Mouse (Mus musculus) heart, embryonic 14.5 days (tissue): ENCODE measurements around the gene Hdac2. TPM values are rescaled to one million over a fixed set of nuclear protein-coding genes. Genes with fewer than 3 reads are reported as not detected.

Source experiments
- ATAC-seq: fragments of 200-750 bp; cut with Nextera tagmentation; 2 replicates; pipeline ENCODE4 v1.8.0; 2017; ENCODE audit warnings: low read depth, moderate TSS enrichment; ENCODE audit not compliant: insufficient number of reproducible peaks, insufficient read depth, low FRiP score
- H3K27ac ChIP-seq, 2 experiments: fragments of 200-500 bp in 1 of 2; fragments of 300-500 bp in 1 of 2; sonication (generic) in 1 of 2; replicated peaks in 1 of 2; 2 replicates each; pipeline ENCODE4 v1.5.1; 2012 to 2014; ENCODE audit warnings: low read depth in 2 of 2, low read length in 2 of 2, control low read depth in 1 of 2, mild to moderate bottlenecking in 1 of 2, mixed read lengths in 1 of 2; ENCODE audit not compliant: control insufficient read depth in 1 of 2, insufficient read depth in 1 of 2
- H3K27me3 ChIP-seq: fragments of 300-500 bp; sonication (generic); 2 replicates; pipeline ENCODE4 v1.6.1; 2014; ENCODE audit warnings: mild to moderate bottlenecking, low read length, control low read depth; ENCODE audit not compliant: control insufficient read depth, insufficient read depth
- H3K36me3 ChIP-seq: fragments of 300-500 bp; sonication (generic); 2 replicates; pipeline ENCODE4 v1.6.1; 2014; ENCODE audit warnings: mild to moderate bottlenecking, control low read depth, low read length, mixed read lengths; ENCODE audit not compliant: control insufficient read depth, insufficient read depth
- H3K4me1 ChIP-seq, 2 experiments: fragments of 200-500 bp in 1 of 2; fragments of 300-500 bp in 1 of 2; sonication (generic) in 1 of 2; 2 replicates each; pipeline ENCODE4 v1.6.1; 2012 to 2014; ENCODE audit warnings: low read length in 2 of 2, control low read depth in 1 of 2, mixed read lengths in 1 of 2; ENCODE audit not compliant: control insufficient read depth in 2 of 2, insufficient read depth in 2 of 2
- H3K4me2 ChIP-seq: fragments of 300-500 bp; sonication (generic); 2 replicates; pipeline ENCODE4 v1.6.1; 2014; ENCODE audit warnings: mild to moderate bottlenecking, low read length
- H3K4me3 ChIP-seq, 2 experiments: fragments of 200-500 bp in 1 of 2; fragments of 300-500 bp in 1 of 2; sonication (generic) in 1 of 2; 2 replicates each; pipeline ENCODE4 v1.5.1; 2012 to 2014; ENCODE audit warnings: low read length in 2 of 2, mild to moderate bottlenecking in 2 of 2, control low read depth in 1 of 2, low read depth in 1 of 2, moderate library complexity in 1 of 2; ENCODE audit not compliant: control insufficient read depth in 1 of 2, insufficient read depth in 1 of 2
- H3K9ac ChIP-seq: fragments of 300-500 bp; sonication (generic); 2 replicates; pipeline ENCODE4 v1.6.1; 2014; ENCODE audit warnings: mild to moderate bottlenecking, low read length
- H3K9me3 ChIP-seq: fragments of 300-500 bp; sonication (generic); 2 replicates; pipeline ENCODE4 v1.6.1; 2016; ENCODE audit warnings: low read length, control low read depth; ENCODE audit not compliant: control insufficient read depth
- WGBS: fragments of 180-500 bp; shearing (Covaris S2); extraction: QIAGEN DNeasy Blood & Tissue Kit; methylation state at CpG from one replicate; pipeline ENCODE4 v1.1.7; 2014; 5-methylcytosine and 5-hydroxymethylcytosine counted together
- polyA plus RNA-seq: library from polyadenylated mRNA; unstranded; fragments of >200 nt; fragmentation: Nextera tagmentation; extraction: Ambion mirVana; gene quantifications from 2 replicates; pipeline ENCODE4 v1.2.1, GENCODE M21; 2014

The Hdac2 gene
- polyA plus RNA-seq = 166 and 179 TPM in 2 replicates

DNA sequence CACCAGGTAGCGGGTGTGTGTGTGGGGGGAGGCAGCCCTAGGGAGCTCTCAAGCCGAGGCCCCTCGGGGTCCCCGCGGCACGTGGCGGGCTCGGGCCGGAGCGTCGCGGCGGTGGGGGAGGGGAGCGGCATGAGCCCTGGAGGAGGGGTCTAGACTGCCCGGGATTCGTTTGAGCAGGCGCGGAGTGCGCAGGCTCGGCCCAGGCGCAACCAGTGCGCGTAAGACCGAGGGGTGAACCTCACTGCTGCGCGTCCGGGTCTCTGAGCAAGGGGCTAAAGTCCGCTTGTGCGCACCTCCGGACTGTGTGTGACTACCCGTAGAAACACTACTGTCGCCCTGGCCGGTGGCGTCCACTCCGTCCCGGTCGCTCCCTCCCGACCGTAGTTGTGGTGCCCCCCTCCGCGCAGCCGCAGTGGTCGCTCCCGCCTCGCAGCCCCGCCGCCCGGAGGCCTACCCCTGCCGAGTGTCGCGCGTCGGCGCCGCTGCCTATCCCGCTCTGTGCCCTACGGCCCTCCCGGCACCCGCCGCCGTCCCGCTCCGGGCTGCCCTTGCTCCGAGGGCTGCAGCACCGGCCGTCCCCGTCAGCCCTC lies at the start of gene Hdac2:
Gene Hdac2 (plus strand): TSS at position 459 of the 590 bp plus-strand sequence.
- under 1% methylated on average over 58 of the region's 67 CpGs for WGBS
- H3K9me3 ChIP-seq = no peaks in the 10 kb centered on the region
- peak within 1 kb of the TSS; percentile 99 for H3K9ac ChIP-seq
- peak within 1 kb of the TSS; percentile 88 to 99 for H3K4me3 ChIP-seq
- peaks cover 3 to 18% of the 10 kb centered on the region in 2 experiments; a peak in 3 of 4 replicates for H3K4me1 ChIP-seq
- no peaks in the 10 kb centered on the region for H3K27me3 ChIP-seq
- peak within 1 kb of the TSS; percentile 74 for H3K4me2 ChIP-seq
- peak; percentile 98 for ATAC-seq
- H3K36me3 ChIP-seq = no peaks in the 10 kb centered on the region
- peak within 1 kb of the TSS; percentile 92 to 99 for H3K27ac ChIP-seq

- 65% methylated on average over 3 of the region's 3 CpGs for WGBS
- H3K9ac ChIP-seq = no peak overlapping the region
- H3K27me3 ChIP-seq = no peaks in the 10 kb centered on the region
- no peak overlapping the region for H3K4me3 ChIP-seq
- no peaks in the 10 kb centered on the region for H3K36me3 ChIP-seq
- no peaks in the 10 kb centered on the region for H3K4me1 ChIP-seq
- H3K27ac ChIP-seq = no peak overlapping the region
- H3K4me2 ChIP-seq = no peak overlapping the region
- no peaks in the 10 kb centered on the region for H3K9me3 ChIP-seq
- ATAC-seq = no peak
Measured at GRCm38 (mm10) chr10:36928212-36928611, 46.1 kb upstream of the Hdac2 start.

DNA sequence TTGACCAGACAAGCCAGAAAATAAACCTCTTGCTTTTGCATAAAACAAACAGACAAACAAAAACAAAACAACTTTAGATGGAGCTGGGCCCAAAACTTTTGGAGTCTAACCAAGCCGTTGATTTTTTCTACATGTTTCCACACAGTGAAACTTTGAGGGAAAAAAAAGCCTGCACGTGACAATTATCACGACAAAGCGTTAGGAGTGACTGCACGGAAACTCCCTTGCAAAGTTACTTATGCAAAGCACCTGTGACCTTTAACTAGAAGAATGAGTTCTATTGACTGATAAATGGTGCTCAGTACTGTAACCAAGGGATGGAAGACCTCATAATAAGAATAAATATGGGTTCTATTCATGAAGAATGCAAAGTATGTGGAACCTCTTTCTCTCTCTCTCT lies 38.5 kb upstream of the Hdac2 start:
- no peak overlapping the region for H3K4me3 ChIP-seq
- H3K4me2 ChIP-seq = no peak overlapping the region
- no peak for ATAC-seq
- H3K36me3 ChIP-seq = no peaks in the 10 kb centered on the region
- WGBS = 76% methylated on average over 5 of the region's 5 CpGs
- H3K4me1 ChIP-seq = no peaks in the 10 kb centered on the region
- H3K9ac ChIP-seq = no peak overlapping the region
- no peaks in the 10 kb centered on the region for H3K27me3 ChIP-seq
- no peaks in the 10 kb centered on the region for H3K9me3 ChIP-seq
- no peak overlapping the region for H3K27ac ChIP-seq

DNA sequence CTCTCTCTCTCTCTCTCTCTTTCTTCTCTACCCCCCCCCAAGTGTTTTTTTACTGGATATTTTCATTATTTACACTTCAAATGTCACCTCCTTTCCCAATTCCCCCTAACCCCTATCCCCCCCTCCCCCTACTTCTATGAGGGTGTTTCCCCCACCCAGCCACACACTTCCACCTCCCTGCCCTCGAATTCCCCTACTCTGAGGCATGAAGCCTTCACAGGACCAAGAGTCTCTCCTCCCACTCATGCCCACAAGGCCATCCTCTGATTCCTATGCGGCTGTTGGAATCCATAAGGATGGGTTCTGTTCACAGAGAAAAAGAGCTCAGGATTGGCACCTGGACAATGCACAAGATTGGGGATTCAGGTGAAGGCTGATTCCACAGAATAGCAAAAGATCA lies 38.1 kb upstream of the Hdac2 start:
- Histone ChIP-seq H3K9ac (no peak overlapping the region), H3K36me3 (no peaks in the 10 kb centered on the region), H3K9me3 (no peaks in the 10 kb centered on the region), H3K4me2 (no peak overlapping the region), H3K27ac (no peak overlapping the region), H3K27me3 (no peaks in the 10 kb centered on the region), H3K4me1 (no peaks in the 10 kb centered on the region), H3K4me3 (no peak overlapping the region)
- WGBS = 58% methylated on average over 2 of the region's 2 CpGs
- ATAC-seq = no peak

- Histone ChIP-seq H3K27ac (no peak overlapping the region), H3K9ac (no peak overlapping the region), H3K4me2 (no peak overlapping the region), H3K27me3 (no peaks in the 10 kb centered on the region), H3K36me3 (no peaks in the 10 kb centered on the region), H3K4me3 (no peak overlapping the region), H3K4me1 (no peaks in the 10 kb centered on the region), H3K9me3 (no peaks in the 10 kb centered on the region)
- ATAC-seq = no peak
- WGBS = 72% methylated on average over 2 of the region's 2 CpGs
Measured at GRCm38 (mm10) chr10:36951742-36952141, 22.6 kb upstream of the Hdac2 start.

DNA sequence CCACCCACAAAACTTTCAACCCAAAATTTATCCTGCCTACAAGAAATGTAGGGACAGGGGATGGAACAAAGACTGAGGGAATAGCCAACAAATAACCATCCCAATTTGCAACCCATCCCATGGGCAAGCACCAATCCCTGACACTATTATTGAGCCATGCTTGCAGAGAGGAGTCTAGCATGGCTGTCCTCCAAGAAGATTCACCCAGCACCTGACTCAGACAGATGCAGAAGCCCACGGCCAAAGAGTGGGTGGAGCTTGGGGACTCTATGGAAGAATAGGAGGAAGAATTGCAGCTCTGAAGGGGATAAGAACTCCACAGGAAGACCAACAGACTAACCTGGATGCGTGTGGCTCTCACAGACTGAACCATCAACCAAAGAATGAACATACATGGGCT lies 21.7 kb upstream of the Hdac2 start:
- WGBS = 64% methylated on average over 2 of the region's 2 CpGs
- Histone ChIP-seq H3K27me3 (no peaks in the 10 kb centered on the region), H3K4me2 (no peak overlapping the region), H3K27ac (no peak overlapping the region), H3K4me3 (no peak overlapping the region), H3K36me3 (no peaks in the 10 kb centered on the region), H3K9me3 (no peaks in the 10 kb centered on the region), H3K9ac (no peak overlapping the region), H3K4me1 (no peaks in the 10 kb centered on the region)
- ATAC-seq = no peak

DNA sequence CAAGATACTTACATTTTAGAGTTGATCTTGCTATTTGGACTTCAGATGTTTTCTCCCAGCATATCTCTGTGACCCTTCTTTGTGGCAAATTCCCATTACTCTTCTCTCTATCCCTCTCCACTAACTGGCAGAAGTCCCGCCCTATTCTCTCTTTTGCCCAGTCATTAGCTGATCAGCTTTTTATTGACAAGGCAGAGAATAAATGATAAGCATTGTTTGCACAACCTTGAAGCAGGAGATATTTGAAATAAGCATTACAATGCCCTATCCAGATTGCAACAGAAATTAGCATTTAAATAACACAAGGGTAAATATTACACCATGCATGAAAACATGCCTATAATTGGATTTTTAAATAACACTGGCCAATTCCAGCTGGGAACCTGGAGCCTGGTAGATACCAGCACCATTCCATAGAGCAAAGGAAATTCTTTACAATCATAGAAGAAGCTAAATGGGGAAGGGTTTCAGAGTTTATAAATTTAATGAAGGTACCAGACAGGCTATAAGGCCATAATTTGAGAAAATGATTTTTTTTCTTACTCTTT lies 14.7 kb upstream of the Hdac2 start:
- no peak for ATAC-seq
- WGBS = 91% methylated on average over 1 of the region's 1 CpGs
- no peak overlapping the region for H3K9ac ChIP-seq

GRCm38 (mm10) chr10:36964406-36964805 lies 9.9 kb upstream of the Hdac2 start:
- 43% methylated on average over 2 of the region's 2 CpGs for WGBS
- ATAC-seq = no peak

More for the DNA sequence above, 14.7 kb upstream of the Hdac2 start:
- Histone ChIP-seq H3K4me1 (no peaks in the 10 kb centered on the region), H3K27me3 (no peaks in the 10 kb centered on the region), H3K4me3 (no peak overlapping the region), H3K9me3 (no peaks in the 10 kb centered on the region), H3K4me2 (no peak overlapping the region), H3K36me3 (no peaks in the 10 kb centered on the region), H3K27ac (no peak overlapping the region)

More at GRCm38 (mm10) chr10:36964406-36964805, 9.9 kb upstream of the Hdac2 start:
- H3K36me3 ChIP-seq = no peaks in the 10 kb centered on the region
- no peaks in the 10 kb centered on the region for H3K4me1 ChIP-seq
- no peaks in the 10 kb centered on the region for H3K9me3 ChIP-seq
- no peaks in the 10 kb centered on the region for H3K27me3 ChIP-seq
- no peak overlapping the region for H3K27ac ChIP-seq
- H3K4me2 ChIP-seq = no peak overlapping the region
- H3K4me3 ChIP-seq = no peak overlapping the region
- no peak overlapping the region for H3K9ac ChIP-seq
